Mouse (Mus musculus): ENCODE data around the gene Abhd8. TPM values are rescaled to one million over a fixed set of nuclear protein-coding genes. Genes with fewer than 3 reads are reported as not detected.

Abhd8 gene
- 75.2 and 75.7 TPM in 2 replicates for polyA plus RNA-seq (2015; fragmentation: Nextera tagmentation; extraction: Ambion mirVana)

DNA sequence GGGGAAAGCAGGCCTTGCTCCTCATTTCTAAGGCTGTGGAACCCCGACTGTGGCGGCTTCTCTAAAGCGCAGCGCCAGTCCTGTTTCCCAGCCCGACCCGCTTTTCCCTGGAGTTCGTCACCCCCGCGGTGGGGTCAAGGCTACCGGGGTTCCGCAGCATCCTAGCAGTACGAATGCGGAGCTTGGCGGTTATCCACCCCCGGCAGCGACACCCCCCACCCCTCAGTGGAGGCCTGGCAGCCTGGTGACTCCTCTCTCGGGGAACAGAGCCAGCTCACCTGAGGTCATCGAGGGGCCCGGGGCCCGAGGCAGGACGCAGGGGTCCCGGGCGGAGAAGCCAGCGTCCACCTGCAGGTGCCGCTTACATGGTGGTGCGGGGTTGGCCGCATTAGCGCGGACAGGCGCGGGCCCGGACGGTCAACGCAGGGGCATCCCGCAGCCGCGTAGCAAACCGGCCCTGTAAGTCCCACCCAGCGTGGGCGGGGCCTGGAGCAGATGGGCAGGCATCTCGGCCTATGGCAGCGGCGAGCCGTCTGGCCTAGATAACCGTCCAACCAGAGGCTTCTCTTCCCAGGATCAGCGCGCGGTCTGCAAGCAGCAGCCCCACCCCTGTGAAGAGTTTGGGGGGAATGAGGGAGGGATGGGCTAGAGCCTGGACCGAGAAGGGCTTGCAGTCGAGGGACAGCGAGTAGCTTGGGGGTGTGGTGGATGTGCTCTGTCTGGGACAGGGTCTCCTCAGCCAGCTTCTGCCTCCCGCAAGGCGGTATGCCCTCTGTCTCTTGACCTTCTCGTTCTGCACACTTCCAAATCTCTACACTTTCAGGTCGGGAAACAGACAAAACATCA, at the start of gene Abhd8:
Abhd8 (minus strand) TSS at position 468 of the 846 bp plus-strand sequence.
- peak within 1 kb of the TSS; percentile 80 for H3K27ac ChIP-seq
- WGBS = under 1% methylated on average over 55 of the region's 55 CpGs
- H3K9me3 ChIP-seq = no peaks in the 10 kb centered on the region
- ATAC-seq (ENCODE audit: low FRiP score, low read depth) = peak; percentile 89
- H3K9ac ChIP-seq = peak within 1 kb of the TSS; percentile 88
- H3K36me3 ChIP-seq = peaks cover 32% of the 10 kb centered on the region
- peaks cover 35% of the 10 kb centered on the region for H3K4me1 ChIP-seq
- H3K4me2 ChIP-seq (replicated peaks) = peak within 1 kb of the TSS; percentile 92
- H3K27me3 ChIP-seq = no peaks in the 10 kb centered on the region
- peak within 1 kb of the TSS; percentile 87 for H3K4me3 ChIP-seq

DNA sequence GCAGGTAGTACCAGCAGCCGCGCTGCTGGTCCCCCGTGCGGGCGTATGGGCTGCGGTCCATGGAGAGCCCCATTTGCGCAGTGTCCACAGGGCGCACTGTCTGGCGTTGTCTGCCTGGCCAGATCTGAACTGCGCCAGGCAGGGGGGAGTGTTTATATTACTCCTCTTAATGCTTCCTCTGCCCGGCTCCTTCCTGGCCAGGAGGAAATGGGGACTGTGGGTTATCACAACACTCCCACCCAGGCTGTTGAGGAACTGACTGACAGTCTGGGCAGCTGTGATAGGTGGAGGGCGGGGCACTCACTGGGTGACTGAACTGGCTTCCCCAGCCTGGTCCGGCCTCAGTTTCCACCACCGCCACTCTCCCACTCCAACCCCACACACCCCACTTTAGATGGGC, 48.2 kb upstream of the Abhd8 start, which contains the start of gene Plvap:
Plvap (minus strand) TSS at position 109 of the 400 bp plus-strand sequence.
- 55% methylated on average over 14 of the region's 14 CpGs for WGBS
- peak within 1 kb of the TSS; percentile 15 for H3K4me3 ChIP-seq
- ATAC-seq (ENCODE audit: low FRiP score, low read depth) = no peak
- no peaks in the 10 kb centered on the region for H3K36me3 ChIP-seq
- H3K4me2 ChIP-seq (replicated peaks) = peak within 1 kb of the TSS; percentile 24
- peaks cover 9% of the 10 kb centered on the region; the same call in 1 of the 2 replicates for H3K4me1 ChIP-seq
- H3K9ac ChIP-seq = no peak within 1 kb of the TSS
- no peak within 1 kb of the TSS for H3K27ac ChIP-seq
- no peaks in the 10 kb centered on the region for H3K9me3 ChIP-seq
- H3K27me3 ChIP-seq = peaks cover 52% of the 10 kb centered on the region

DNA sequence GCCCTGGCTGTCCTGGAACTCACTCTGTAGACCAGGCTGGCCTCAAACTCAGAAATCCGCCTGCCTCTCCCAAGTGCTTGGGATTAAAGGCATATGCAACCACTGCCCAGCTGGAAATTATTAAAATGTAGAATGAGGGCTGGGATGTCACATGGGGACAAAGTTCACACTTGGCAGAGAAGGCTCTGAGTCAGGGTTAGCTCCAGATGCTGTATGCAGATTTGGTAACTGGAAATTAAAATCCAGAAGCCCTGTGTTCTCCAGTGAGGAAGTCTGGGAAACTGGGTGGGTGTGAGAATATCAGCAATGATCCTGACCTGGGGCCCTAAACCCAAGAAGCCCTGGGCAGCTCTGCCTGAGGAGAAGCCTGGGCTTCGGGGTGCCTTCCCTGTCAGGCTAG, 45.9 kb upstream of the Abhd8 start:
- no peaks in the 10 kb centered on the region for H3K36me3 ChIP-seq
- no peak overlapping the region for H3K27ac ChIP-seq
- no peak overlapping the region for H3K9ac ChIP-seq
- WGBS = 56% methylated on average over 2 of the region's 2 CpGs
- H3K4me1 ChIP-seq = peaks cover 9% of the 10 kb centered on the region; the same call in 1 of the 2 replicates
- peak overlapping the region; percentile 27; the same call in 1 of the 2 replicates for H3K4me2 ChIP-seq (replicated peaks)
- ATAC-seq (ENCODE audit: low FRiP score, low read depth) = no peak
- peaks cover 69% of the 10 kb centered on the region for H3K27me3 ChIP-seq
- H3K4me3 ChIP-seq = no peak overlapping the region
- H3K9me3 ChIP-seq = no peaks in the 10 kb centered on the region

DNA sequence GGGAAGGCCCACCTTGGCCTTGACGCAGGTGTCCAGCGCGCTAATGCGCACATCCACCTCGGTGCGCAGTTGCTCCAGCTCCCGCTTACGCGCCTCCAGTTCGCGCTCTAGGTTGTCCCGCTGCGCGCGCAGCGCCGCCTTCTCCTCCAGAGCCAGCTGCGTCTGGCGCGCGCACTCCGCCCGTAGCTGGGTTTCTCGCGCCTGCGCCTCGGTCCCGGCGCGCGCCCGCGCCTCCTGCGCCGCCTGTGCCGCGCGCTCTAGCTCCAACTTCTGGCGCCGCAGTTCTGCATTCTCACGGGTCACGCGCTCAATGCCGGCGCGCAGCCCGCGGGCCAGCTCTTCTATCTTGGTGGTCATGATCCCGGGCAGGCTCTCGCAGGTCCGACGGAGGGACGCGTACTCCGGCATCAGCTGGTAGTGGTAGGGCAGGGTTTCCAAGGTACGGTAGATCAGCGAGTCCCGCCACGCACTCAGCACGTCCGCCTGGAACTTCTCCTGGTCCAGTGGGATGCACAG, 44.2 kb upstream of the Abhd8 start:
- peak overlapping the region; percentile 55 for H3K9ac ChIP-seq
- H3K27me3 ChIP-seq = peaks cover 69% of the 10 kb centered on the region
- ATAC-seq (ENCODE audit: low FRiP score, low read depth) = peak; percentile 72; the same call in 1 of the 2 replicates
- peaks cover 9% of the 10 kb centered on the region; the same call in 1 of the 2 replicates for H3K4me1 ChIP-seq
- peak overlapping the region; percentile 70 for H3K4me2 ChIP-seq (replicated peaks)
- WGBS = under 1% methylated on average over 61 of the region's 61 CpGs
- H3K27ac ChIP-seq = no peak overlapping the region
- H3K4me3 ChIP-seq = peak overlapping the region; percentile 46
- no peaks in the 10 kb centered on the region for H3K36me3 ChIP-seq
- H3K9me3 ChIP-seq = no peaks in the 10 kb centered on the region

DNA sequence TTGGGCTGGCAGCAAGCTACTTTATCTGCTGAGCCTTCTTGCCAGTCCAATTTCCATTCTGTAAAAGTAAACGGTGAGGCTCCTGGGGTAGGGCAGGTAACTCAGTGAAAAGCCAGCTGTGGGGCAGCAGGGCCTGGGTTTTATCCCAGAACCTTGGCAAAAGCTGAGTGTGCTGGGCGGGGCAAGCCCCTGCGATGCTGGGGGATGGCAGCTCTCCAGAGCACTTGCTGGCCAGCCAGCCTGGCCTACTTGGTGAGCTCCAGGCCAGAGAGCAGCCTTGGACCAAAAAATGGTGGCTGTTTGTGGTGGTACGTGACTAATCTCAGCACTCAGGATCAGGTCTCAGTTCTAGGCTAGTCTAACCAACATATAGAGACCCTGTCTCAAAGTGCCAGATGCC, 42.5 kb upstream of the Abhd8 start:
- no peak for ATAC-seq (ENCODE audit: low FRiP score, low read depth)
- Histone ChIP-seq H3K27ac (no peak overlapping the region), H3K9ac (no peak overlapping the region), H3K4me2 (replicated peaks) (no peak overlapping the region), H3K36me3 (no peaks in the 10 kb centered on the region), H3K27me3 (peaks cover 60% of the 10 kb centered on the region), H3K4me3 (no peak overlapping the region), H3K9me3 (no peaks in the 10 kb centered on the region), H3K4me1 (peaks cover 9% of the 10 kb centered on the region; the same call in 1 of the 2 replicates)
- WGBS = 81% methylated on average over 4 of the region's 4 CpGs

GRCm38 (mm10) chr8:71505326-71505725, 41.9 kb upstream of the Abhd8 start:
- no peak overlapping the region for H3K9ac ChIP-seq
- H3K27ac ChIP-seq = no peak overlapping the region
- no peak for ATAC-seq (ENCODE audit: low FRiP score, low read depth)
- H3K9me3 ChIP-seq = no peaks in the 10 kb centered on the region
- peaks cover 9% of the 10 kb centered on the region; the same call in 1 of the 2 replicates for H3K4me1 ChIP-seq
- WGBS = 94% methylated on average over 4 of the region's 4 CpGs
- peaks cover 53% of the 10 kb centered on the region for H3K27me3 ChIP-seq
- no peak overlapping the region for H3K4me3 ChIP-seq
- H3K4me2 ChIP-seq (replicated peaks) = no peak overlapping the region
- H3K36me3 ChIP-seq = no peaks in the 10 kb centered on the region

GRCm38 (mm10) chr8:71504349-71504748, 40.9 kb upstream of the Abhd8 start:
- H3K27me3 ChIP-seq = peaks cover 44% of the 10 kb centered on the region
- H3K4me1 ChIP-seq = peaks cover 9% of the 10 kb centered on the region; the same call in 1 of the 2 replicates
- H3K9me3 ChIP-seq = no peaks in the 10 kb centered on the region
- H3K4me3 ChIP-seq = no peak overlapping the region
- no peak overlapping the region for H3K27ac ChIP-seq
- H3K36me3 ChIP-seq = no peaks in the 10 kb centered on the region
- H3K9ac ChIP-seq = no peak overlapping the region
- ATAC-seq (ENCODE audit: low FRiP score, low read depth) = no peak
- WGBS = 88% methylated on average over 4 of the region's 4 CpGs
- no peak overlapping the region for H3K4me2 ChIP-seq (replicated peaks)

GRCm38 (mm10) chr8:71498816-71499690, 35.6 kb upstream of the Abhd8 start:
- Histone ChIP-seq H3K9ac (0 out of 2 replicates have a peak overlapping the region, but pooled peaks have one; percentile 32), H3K9me3 (no peaks in the 10 kb centered on the region), H3K36me3 (peaks cover 9% of the 10 kb centered on the region), H3K27ac (no peak overlapping the region), H3K4me1 (peaks cover 34% of the 10 kb centered on the region), H3K4me2 (replicated peaks) (peak overlapping the region; percentile 23), H3K4me3 (no peak overlapping the region), H3K27me3 (no peaks in the 10 kb centered on the region)
- ATAC-seq (ENCODE audit: low FRiP score, low read depth) = no peak
- WGBS = 20% methylated on average over 16 of the region's 16 CpGs

DNA sequence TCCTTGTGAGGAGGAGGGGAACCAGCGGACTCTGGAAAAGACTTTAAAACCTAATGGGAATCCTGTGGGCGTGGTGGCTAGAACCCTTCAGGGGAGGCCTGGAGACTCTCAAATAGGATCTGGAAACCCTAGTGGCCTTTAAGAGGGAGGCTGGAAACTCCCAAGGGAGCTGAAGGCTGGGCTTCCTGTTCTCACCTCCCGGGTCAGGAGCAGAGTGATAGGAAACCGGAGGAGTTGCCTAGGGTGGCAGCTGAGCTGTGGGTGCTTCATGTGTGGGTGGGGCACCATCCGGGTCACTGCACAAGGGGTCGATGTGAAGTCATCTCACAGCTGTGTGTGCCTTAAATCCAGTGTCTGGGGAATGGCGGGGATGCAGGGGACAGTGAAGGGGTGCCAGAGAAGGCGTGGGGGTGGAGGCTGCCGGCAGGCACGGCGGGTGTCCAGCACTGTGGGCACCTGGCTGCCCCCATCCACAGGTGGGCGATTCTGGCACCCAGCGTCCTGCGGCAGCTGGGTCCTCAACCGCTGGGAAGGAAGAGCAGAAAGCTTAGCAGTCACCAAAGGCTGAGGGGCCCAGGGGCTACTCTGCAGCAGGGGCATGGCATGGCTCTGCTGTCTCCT, 34.5 kb upstream of the Abhd8 start:
- peaks cover 34% of the 10 kb centered on the region for H3K4me1 ChIP-seq
- peaks cover 17% of the 10 kb centered on the region for H3K36me3 ChIP-seq
- peak overlapping the region; percentile 32; the same call in 1 of the 2 replicates for H3K9ac ChIP-seq
- H3K4me3 ChIP-seq = no peak overlapping the region
- H3K27ac ChIP-seq = peak overlapping the region; percentile 15; the same call in 1 of the 2 replicates
- ATAC-seq (ENCODE audit: low FRiP score, low read depth) = no peak; the same call in 1 of the 2 replicates
- no peaks in the 10 kb centered on the region for H3K27me3 ChIP-seq
- H3K9me3 ChIP-seq = no peaks in the 10 kb centered on the region
- H3K4me2 ChIP-seq (replicated peaks) = peak overlapping the region; percentile 23
- 19% methylated on average over 15 of the region's 15 CpGs for WGBS

GRCm38 (mm10) chr8:71497077-71497645, 33.7 kb upstream of the Abhd8 start:
- H3K27me3 ChIP-seq = no peaks in the 10 kb centered on the region
- H3K27ac ChIP-seq = no peak overlapping the region
- H3K4me3 ChIP-seq = no peak overlapping the region
- WGBS = 91% methylated on average over 1 of the region's 1 CpGs
- no peak overlapping the region for H3K9ac ChIP-seq
- H3K4me2 ChIP-seq (replicated peaks) = no peak overlapping the region
- ATAC-seq (ENCODE audit: low FRiP score, low read depth) = no peak
- peaks cover 25% of the 10 kb centered on the region for H3K36me3 ChIP-seq
- H3K9me3 ChIP-seq = no peaks in the 10 kb centered on the region
- peaks cover 34% of the 10 kb centered on the region for H3K4me1 ChIP-seq

GRCm38 (mm10) chr8:71496481-71496880, 33.0 kb upstream of the Abhd8 start:
- H3K4me2 ChIP-seq (replicated peaks) = no peak overlapping the region
- peaks cover 34% of the 10 kb centered on the region for H3K4me1 ChIP-seq
- no peak overlapping the region; the same call in 1 of the 2 replicates for H3K27ac ChIP-seq
- WGBS = 28% methylated on average over 11 of the region's 11 CpGs
- peaks cover 32% of the 10 kb centered on the region for H3K36me3 ChIP-seq
- no peak for ATAC-seq (ENCODE audit: low FRiP score, low read depth)
- H3K9ac ChIP-seq = 0 out of 2 replicates have a peak overlapping the region, but pooled peaks have one; percentile 19
- H3K9me3 ChIP-seq = no peaks in the 10 kb centered on the region
- H3K27me3 ChIP-seq = no peaks in the 10 kb centered on the region
- H3K4me3 ChIP-seq = no peak overlapping the region
